Mouse (Mus musculus) hindbrain, embryonic 16.5 days (tissue): ENCODE measurements around the gene Myo1g. TPM values are rescaled to one million over a fixed set of nuclear protein-coding genes. Genes with fewer than 3 reads are reported as not detected.
A peak's percentile ranks its signal among the peaks of the same experiment; 100 is the strongest.

Source experiments
- ATAC-seq: fragments of 200-750 bp; cut with Nextera tagmentation; 2 replicates; pipeline ENCODE4 v1.8.0; 2017; ENCODE audit warnings: moderate TSS enrichment, moderate library complexity
- H3K27ac ChIP-seq: fragments of 300-500 bp; sonication (generic); 2 replicates; pipeline ENCODE4 v1.5.1; 2014; ENCODE audit warnings: low read depth, mild to moderate bottlenecking, control low read depth, low read length, moderate library complexity
- H3K27me3 ChIP-seq: fragments of 300-500 bp; sonication (generic); replicated peaks from 2 replicates; pipeline ENCODE4 v1.6.1; 2014; ENCODE audit warnings: low read length; ENCODE audit not compliant: control insufficient read depth, insufficient read depth
- H3K36me3 ChIP-seq: fragments of 300-500 bp; sonication (generic); 2 replicates; pipeline ENCODE4 v1.6.1; 2014; ENCODE audit warnings: mild to moderate bottlenecking, low read length, moderate library complexity, mixed read lengths; ENCODE audit not compliant: control insufficient read depth, insufficient read depth
- H3K4me1 ChIP-seq: fragments of 300-500 bp; sonication (generic); 2 replicates; pipeline ENCODE4 v1.6.1; 2014; ENCODE audit warnings: low read depth, low read length; ENCODE audit not compliant: control insufficient read depth, insufficient read depth
- H3K4me2 ChIP-seq: fragments of 300-500 bp; sonication (generic); 2 replicates; pipeline ENCODE4 v1.6.1; 2014; ENCODE audit warnings: mild to moderate bottlenecking, low read length, control low read depth, moderate library complexity
- H3K4me3 ChIP-seq: fragments of 300-500 bp; sonication (generic); 2 replicates; pipeline ENCODE4 v1.5.1; 2014; ENCODE audit warnings: mild to moderate bottlenecking, low read length, control low read depth, moderate library complexity
- H3K9ac ChIP-seq: fragments of 300-500 bp; sonication (generic); 2 replicates; pipeline ENCODE4 v1.6.1; 2014; ENCODE audit warnings: low read depth, mild to moderate bottlenecking, control low read depth, low read length, moderate library complexity
- H3K9me3 ChIP-seq: fragments of 300-500 bp; sonication (generic); 2 replicates; pipeline ENCODE4 v1.6.1; 2014; ENCODE audit warnings: mild to moderate bottlenecking, low read length, moderate library complexity; ENCODE audit not compliant: control insufficient read depth
- WGBS: fragments of 180-500 bp; shearing (Covaris S2); extraction: QIAGEN DNeasy Blood & Tissue Kit; methylation state at CpG from one replicate; pipeline ENCODE4 v1.1.7; 2014; 5-methylcytosine and 5-hydroxymethylcytosine counted together
- polyA plus RNA-seq: library from polyadenylated mRNA; unstranded; fragments of >200 nt; fragmentation: Nextera tagmentation; extraction: Ambion mirVana; gene quantifications from 2 replicates; pipeline ENCODE4 v1.2.1, GENCODE M21; 2015

Myo1g gene
- polyA plus RNA-seq, 1 experiment from 2014 or later = 0.35 TPM

DNA sequence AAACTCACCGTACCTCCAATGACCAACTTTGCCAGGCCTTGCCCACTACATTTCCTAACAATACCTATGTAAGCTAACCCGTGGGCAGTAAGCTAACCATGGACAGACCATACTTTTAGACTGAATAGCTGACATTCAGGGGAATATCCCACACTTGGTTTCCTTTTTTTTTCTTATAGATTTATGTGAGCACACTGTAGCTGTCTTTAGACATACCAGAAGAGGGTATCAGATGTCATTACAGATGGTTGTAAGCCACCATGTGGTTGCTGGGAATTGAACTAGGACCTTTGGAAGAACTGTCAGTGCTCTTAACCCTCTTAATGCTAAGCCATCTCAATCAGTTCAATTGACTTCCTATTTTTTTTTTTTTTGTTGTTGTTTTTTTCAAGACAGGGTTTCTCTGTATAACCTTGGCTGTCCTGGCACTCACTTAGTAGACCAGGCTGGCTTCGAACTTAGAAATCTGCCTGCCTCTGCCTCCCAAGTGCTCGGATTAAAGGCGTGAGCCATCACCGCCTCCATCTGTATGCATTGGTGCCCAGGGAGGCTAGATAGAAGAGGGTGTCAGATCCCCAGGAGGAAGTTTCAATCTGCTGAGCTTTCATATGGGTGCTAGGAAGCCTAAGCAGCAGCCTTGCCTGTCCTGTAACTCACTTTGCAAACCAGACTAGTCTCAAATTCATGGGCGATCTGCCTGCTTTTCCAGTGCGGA is 3.6 kb upstream of the Myo1g start:
- Histone ChIP-seq H3K36me3 (peaks cover 15% of the 10 kb centered on the region), H3K27ac (no peak overlapping the region), H3K9me3 (no peaks in the 10 kb centered on the region), H3K4me1 (peaks cover 10% of the 10 kb centered on the region), H3K27me3 (no peaks in the 10 kb centered on the region), H3K9ac (no peak overlapping the region), H3K4me3 (no peak overlapping the region), H3K4me2 (no peak overlapping the region)
- 86% methylated on average over 8 of the region's 8 CpGs for WGBS
- ATAC-seq = no peak

DNA sequence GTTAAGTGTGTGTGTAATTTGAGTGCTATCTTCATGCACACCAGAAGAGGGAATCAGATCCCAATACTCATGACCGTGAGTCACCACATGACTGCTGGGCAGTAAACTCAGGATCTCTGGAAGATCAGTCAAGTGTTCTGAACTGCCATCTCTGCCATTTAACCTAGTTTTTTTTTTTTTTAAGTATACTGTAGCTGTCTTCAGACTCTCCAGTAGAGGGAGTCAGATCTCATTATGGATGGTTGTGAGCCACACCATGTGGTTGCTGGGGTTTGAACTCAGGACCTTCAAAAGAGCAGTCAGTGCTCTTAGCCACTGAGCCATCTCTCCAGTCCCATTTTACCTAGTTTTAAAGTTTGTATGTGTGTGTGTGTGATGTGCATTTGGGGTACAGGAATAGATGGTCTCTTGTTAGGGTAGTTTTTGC is 2.9 kb upstream of the Myo1g start:
- WGBS = 57% methylated on average over 1 of the region's 1 CpGs
- no peaks in the 10 kb centered on the region for H3K9me3 ChIP-seq
- peaks cover 10% of the 10 kb centered on the region for H3K4me1 ChIP-seq
- no peak overlapping the region for H3K4me3 ChIP-seq
- H3K36me3 ChIP-seq = peaks cover 15% of the 10 kb centered on the region
- no peak overlapping the region for H3K4me2 ChIP-seq
- no peak overlapping the region for H3K9ac ChIP-seq
- H3K27ac ChIP-seq = no peak overlapping the region
- H3K27me3 ChIP-seq = no peaks in the 10 kb centered on the region
- no peak for ATAC-seq

GRCm38 (mm10) chr11:6522782-6523525 is 2.2 kb upstream of the Myo1g start:
- no peak overlapping the region for H3K27ac ChIP-seq
- H3K4me1 ChIP-seq = peaks cover 8% of the 10 kb centered on the region
- ATAC-seq = no peak
- no peak overlapping the region for H3K4me3 ChIP-seq
- H3K9me3 ChIP-seq = no peaks in the 10 kb centered on the region
- no peak overlapping the region for H3K4me2 ChIP-seq
- H3K9ac ChIP-seq = no peak overlapping the region
- H3K36me3 ChIP-seq = peaks cover 15% of the 10 kb centered on the region
- WGBS = 77% methylated on average over 9 of the region's 9 CpGs
- no peaks in the 10 kb centered on the region for H3K27me3 ChIP-seq

- H3K27me3 ChIP-seq = no peaks in the 10 kb centered on the region
- no peak overlapping the region for H3K9ac ChIP-seq
- 76% methylated on average over 11 of the region's 11 CpGs for WGBS
- H3K4me1 ChIP-seq = no peaks in the 10 kb centered on the region
- 0 out of 2 replicates have a peak, but pooled peaks cover 2% of the 10 kb centered on the region for H3K36me3 ChIP-seq
- no peak overlapping the region for H3K4me3 ChIP-seq
- ATAC-seq = no peak
- H3K27ac ChIP-seq = no peak overlapping the region
- no peaks in the 10 kb centered on the region for H3K9me3 ChIP-seq
- no peak overlapping the region for H3K4me2 ChIP-seq
These were observed 1.2 kb downstream of the Myo1g start for GRCm38 (mm10) chr11:6519491-6520033.

- Histone ChIP-seq H3K4me1 (no peaks in the 10 kb centered on the region), H3K9me3 (no peaks in the 10 kb centered on the region), H3K4me3 (no peak overlapping the region), H3K27me3 (no peaks in the 10 kb centered on the region), H3K4me2 (no peak overlapping the region), H3K36me3 (no peaks in the 10 kb centered on the region), H3K27ac (no peak overlapping the region), H3K9ac (no peak overlapping the region)
- 47% methylated on average over 7 of the region's 7 CpGs for WGBS
- ATAC-seq = peak; percentile 65
These were observed 5.9 kb downstream of the Myo1g start for GRCm38 (mm10) chr11:6514837-6515236.

- no peaks in the 10 kb centered on the region for H3K36me3 ChIP-seq
- H3K9me3 ChIP-seq = no peaks in the 10 kb centered on the region
- no peaks in the 10 kb centered on the region for H3K4me1 ChIP-seq
- ATAC-seq = no peak
- H3K4me2 ChIP-seq = no peak overlapping the region
- H3K27me3 ChIP-seq = no peaks in the 10 kb centered on the region
- no peak overlapping the region for H3K9ac ChIP-seq
- WGBS = 63% methylated on average over 1 of the region's 1 CpGs
- no peak overlapping the region for H3K27ac ChIP-seq
- H3K4me3 ChIP-seq = no peak overlapping the region
These were observed 12.4 kb downstream of the Myo1g start for GRCm38 (mm10) chr11:6508269-6508876.

DNA sequence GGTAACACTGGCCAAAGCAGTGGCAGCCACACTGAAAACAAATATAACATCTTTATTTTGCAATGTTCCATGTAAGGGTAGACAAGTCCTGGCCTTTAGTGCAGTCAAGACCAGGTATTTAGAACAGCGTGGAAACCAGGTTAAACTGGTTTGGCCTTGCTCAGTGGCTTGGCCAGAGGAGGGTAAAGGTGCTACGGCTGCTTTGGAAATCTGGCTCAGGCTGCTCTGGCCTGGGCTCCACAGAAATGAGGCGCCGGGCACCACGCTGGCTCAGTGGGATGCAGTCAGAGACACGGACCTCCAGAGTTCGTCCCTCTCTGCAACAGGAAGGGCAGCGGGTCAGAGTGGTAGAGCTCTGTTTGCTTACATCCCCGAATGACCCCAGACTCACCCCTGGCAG is 14.2 kb downstream of the Myo1g start:
- Histone ChIP-seq H3K27me3 (no peaks in the 10 kb centered on the region), H3K36me3 (no peaks in the 10 kb centered on the region), H3K27ac (no peak overlapping the region), H3K4me1 (no peaks in the 10 kb centered on the region), H3K9ac (no peak overlapping the region), H3K4me3 (no peak overlapping the region), H3K9me3 (no peaks in the 10 kb centered on the region), H3K4me2 (no peak overlapping the region)
- ATAC-seq = no peak
- 91% methylated on average over 9 of the region's 9 CpGs for WGBS

DNA sequence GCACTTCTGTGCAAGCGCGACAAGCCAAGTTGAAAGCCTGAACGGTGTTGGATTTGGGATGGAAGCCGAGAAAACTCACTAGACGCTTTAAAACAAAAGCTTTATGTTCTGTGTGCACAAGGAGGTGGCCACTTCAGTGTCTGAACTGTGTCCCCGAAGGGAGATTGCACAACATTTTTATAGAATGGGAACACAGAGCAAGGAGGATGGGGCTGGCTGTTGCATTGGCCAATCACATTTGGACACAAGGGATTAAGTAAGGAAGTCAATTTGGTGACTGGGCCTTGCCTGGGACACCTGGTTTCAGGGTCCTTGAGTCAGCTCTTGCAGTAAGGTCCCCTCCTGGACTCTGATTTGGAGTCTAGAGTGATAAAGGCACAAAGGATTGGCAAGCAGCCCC is 16.1 kb downstream of the Myo1g start:
- Histone ChIP-seq H3K27ac (no peak overlapping the region), H3K4me2 (no peak overlapping the region), H3K4me1 (no peaks in the 10 kb centered on the region), H3K36me3 (no peaks in the 10 kb centered on the region), H3K4me3 (no peak overlapping the region), H3K9ac (no peak overlapping the region), H3K27me3 (no peaks in the 10 kb centered on the region), H3K9me3 (no peaks in the 10 kb centered on the region)
- ATAC-seq = no peak
- 85% methylated on average over 6 of the region's 6 CpGs for WGBS

- no peak for ATAC-seq
- Histone ChIP-seq H3K27me3 (no peaks in the 10 kb centered on the region), H3K9ac (no peak overlapping the region), H3K36me3 (no peaks in the 10 kb centered on the region), H3K4me3 (no peak overlapping the region), H3K27ac (no peak overlapping the region), H3K9me3 (no peaks in the 10 kb centered on the region), H3K4me2 (no peak overlapping the region), H3K4me1 (no peaks in the 10 kb centered on the region)
- 80% methylated on average over 3 of the region's 3 CpGs for WGBS
These were observed 16.5 kb downstream of the Myo1g start for GRCm38 (mm10) chr11:6504226-6504625.
